Mouse (Mus musculus) stomach, postnatal 0 days (tissue): ENCODE results near the gene Gja8.

ENCODE experiments used
- CTCF ChIP-seq: IDR thresholded peaks from 2 replicates; pipeline ENCODE4 v1.5.1; 2016; ENCODE audit warnings: antibody characterized with exemption, low read depth, mild to moderate bottlenecking, moderate library complexity
- EP300 ChIP-seq: optimal IDR thresholded peaks from 2 replicates; pipeline ENCODE3; 2016; ENCODE audit warnings: antibody characterized with exemption

GRCm38 (mm10) chr3:96874808-96875571 lies 50.8 kb downstream of the Gja8 start:
- TF ChIP-seq CTCF = no peak
- TF ChIP-seq EP300 = no peak
